Mouse (Mus musculus) lung, postnatal 36 days (tissue): Measurements from ENCODE around the gene Safb2.
A peak's percentile ranks its signal among the peaks of the same experiment; 100 is the strongest.
"Not testable (repeated sequence)": the region's sequence is repeated elsewhere in the genome, so short reads cannot be mapped to it uniquely, and the experiment has no call there.

ENCODE experiments used
- DNase-seq: peaks from one replicate; pipeline ENCODE4 v3.0.0; 2022; ENCODE audit warnings: mixed read lengths

The Safb2 gene

DNA sequence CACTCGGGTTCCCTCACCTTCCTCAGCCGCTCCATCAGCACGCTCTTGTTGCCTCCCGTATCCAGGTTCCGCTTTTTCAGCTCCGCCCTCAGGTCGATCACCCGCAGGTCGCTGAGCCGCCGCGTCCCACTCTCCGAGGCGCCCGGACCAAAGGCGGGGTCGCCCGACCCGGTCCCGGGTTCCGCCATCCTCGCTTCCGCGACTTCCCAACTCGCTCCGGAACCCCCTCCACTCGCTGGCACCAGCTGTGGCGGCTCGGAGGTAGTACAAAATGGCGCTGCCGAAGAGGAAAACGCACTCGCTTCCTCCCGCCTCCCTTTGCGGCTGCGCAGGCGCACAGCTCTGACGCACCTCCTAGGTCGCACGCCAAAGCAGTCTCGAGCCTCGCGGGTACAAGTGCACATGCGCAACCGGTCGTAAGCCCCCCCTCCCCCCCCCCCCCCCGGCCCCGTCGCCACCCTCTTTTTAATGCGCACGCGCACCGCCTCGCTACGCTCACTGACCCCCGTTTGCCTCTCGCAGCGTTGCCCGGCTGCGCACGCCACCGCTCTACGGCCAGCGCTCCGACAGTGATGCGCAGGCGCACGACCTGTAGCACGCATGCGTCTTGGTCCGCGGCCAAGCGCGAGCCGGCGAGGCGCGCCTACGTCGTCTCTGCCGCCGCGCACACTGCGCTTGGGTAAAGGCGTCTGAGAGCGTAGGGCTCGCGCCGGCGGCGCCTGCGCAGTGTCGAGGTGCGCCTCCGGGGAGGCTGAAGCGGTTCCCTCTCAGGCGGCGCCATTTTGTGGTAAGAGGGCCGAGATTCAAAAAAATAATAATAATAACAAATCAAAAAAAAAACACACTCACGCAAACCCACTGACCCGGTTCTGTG lies at the start of gene Safb2, which contains the start of gene Safb:
Gene Safb2, minus strand, starts transcription at position 329 of the 874 bp plus-strand sequence.
Gene Safb, plus strand, starts transcription at position 569 of the 874 bp plus-strand sequence.
- peak; percentile 97 for DNase-seq

- DNase-seq = no peak
Observed at GRCm38 (mm10) chr17:56634023-56634422, 49.6 kb upstream of the Safb2 start.

GRCm38 (mm10) chr17:56631807-56632206 lies 47.4 kb upstream of the Safb2 start:
- no peak for DNase-seq

- DNase-seq = not testable (repeated sequence)
Observed at GRCm38 (mm10) chr17:56629800-56630781, 45.7 kb upstream of the Safb2 start.

GRCm38 (mm10) chr17:56627530-56628277 lies 43.3 kb upstream of the Safb2 start, which contains the start of gene Catsperd:
Gene Catsperd, plus strand, starts transcription at chr17:56628143.
- peak; percentile 49 for DNase-seq

- DNase-seq = peak; percentile 98
Observed at GRCm38 (mm10) chr17:56626754-56627470, 42.5 kb upstream of the Safb2 start, which contains the start of gene Lonp1. Gene Lonp1, minus strand, starts transcription at chr17:56626887.

DNA sequence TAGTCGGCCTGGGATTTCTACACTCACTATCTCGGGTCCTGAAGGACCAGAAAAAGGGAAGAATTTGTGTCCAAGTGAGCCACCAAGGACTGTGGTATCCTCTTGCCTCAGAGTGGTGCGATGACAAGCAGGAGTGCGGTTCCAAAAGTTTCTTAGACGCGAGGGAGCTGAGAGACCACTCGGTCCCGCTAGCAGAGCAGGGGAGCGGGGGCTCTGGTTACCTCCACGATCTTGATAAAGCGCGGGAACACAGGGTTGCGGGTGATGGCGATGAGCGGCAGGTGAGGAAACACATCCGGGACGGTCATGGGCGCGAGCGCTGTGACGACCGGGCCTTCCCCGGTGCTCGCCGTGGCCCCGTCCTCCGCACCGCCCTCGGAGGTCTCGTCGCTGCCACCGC lies 41.9 kb upstream of the Safb2 start:
- no peak for DNase-seq

- no peak for DNase-seq
Observed at GRCm38 (mm10) chr17:56625495-56625894, 41.1 kb upstream of the Safb2 start.

- no peak for DNase-seq
Observed at GRCm38 (mm10) chr17:56617628-56618027, 33.2 kb upstream of the Safb2 start.

DNA sequence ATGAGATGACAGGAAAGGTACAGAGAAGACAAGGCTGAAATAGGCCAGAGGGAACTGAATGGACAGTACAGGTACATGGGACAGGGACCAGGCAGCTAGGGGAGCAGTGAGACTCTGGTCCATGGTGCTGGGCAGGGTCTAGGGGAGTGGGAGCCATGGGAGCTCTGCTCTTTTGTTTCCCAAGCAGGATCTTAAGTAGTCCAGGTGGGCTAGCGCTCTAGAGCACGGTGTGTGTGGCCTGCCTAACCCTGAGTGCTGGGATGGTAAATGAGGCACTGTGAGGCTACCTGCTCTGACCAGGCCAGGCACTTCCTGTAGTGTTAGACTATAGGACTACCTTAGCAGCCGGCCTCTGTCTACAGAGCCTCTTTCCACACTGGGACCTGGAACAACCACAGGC lies 32.3 kb upstream of the Safb2 start:
- DNase-seq = no peak

- no peak for DNase-seq
Observed at GRCm38 (mm10) chr17:56615792-56616191, 31.4 kb upstream of the Safb2 start.

DNA sequence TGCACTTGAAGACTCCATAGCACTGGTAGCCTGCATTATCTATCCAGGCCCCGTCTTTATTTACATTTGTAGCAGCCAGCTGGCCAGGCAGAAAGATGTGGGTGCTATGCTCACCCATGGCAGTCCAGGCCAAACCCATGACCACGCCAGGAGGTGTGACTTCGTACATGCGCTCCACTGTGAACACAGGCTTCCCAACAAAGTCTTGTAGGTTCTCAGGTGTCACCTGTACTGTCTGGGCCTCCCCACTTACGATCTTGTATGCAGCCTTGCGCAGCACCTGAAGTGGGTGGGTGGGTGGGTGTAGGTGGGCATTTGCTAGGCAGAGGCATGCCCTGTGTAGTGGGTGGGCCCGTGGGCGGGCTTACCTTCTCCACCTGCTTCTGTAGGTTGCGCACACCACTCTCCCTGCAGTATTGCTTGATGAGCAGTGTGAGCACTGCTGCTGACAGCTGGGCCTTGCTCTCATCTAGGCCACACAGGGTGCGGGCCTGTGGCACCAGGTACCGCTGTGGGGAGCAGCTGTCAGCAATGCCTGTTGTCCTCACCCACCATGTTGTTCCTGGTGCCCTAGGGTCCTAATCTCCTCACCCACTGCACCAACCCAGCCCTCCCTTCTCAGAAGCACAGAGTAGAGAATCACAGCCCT lies 30.9 kb upstream of the Safb2 start:
- DNase-seq = no peak

GRCm38 (mm10) chr17:56614391-56615135 lies 30.2 kb upstream of the Safb2 start:
- no peak for DNase-seq

DNA sequence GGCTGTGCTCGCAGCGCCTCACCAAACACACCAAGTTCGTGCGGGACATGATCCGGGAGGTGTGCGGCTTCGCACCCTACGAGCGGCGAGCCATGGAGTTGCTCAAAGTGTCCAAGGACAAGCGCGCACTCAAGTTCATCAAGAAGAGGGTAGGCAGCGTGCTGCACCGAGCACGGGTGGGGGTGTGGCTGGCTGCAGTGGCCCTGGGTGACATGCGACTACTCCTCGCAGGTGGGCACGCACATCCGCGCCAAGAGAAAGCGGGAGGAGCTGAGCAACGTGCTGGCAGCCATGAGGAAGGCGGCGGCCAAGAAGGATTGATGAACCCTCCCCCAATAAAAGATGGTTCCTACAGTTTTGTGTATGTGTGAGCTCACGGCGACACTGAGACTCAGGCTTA lies 29.5 kb upstream of the Safb2 start:
- not testable (repeated sequence) for DNase-seq

- DNase-seq = peak; percentile 98
Observed at GRCm38 (mm10) chr17:56613236-56613844, 29.0 kb upstream of the Safb2 start, which contains the start of gene Rpl36. Gene Rpl36, plus strand, starts transcription at chr17:56613416.

DNA sequence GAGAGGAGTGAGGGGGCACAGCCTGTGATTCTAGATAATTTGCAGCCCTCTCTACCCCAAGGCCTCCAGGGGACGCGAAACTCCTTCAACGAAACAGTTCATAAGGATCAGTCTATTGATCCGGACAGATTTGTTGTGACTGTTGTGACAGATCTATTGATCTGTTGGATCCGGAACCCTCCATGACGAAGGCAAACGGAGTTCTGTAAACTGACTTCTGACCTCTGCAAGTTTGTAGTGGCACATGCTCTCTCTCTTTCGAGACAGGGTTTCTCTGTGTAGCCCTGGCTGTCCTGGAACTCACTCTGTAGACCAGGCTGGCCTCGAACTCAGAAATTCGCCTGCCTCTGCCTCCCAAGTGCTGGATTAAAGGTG lies 28.2 kb upstream of the Safb2 start:
- not testable (repeated sequence) for DNase-seq

- peak; percentile 68 for DNase-seq
Observed at GRCm38 (mm10) chr17:56611861-56612564, 27.6 kb upstream of the Safb2 start.

GRCm38 (mm10) chr17:56611323-56611722 lies 26.9 kb upstream of the Safb2 start:
- DNase-seq = no peak
